Mouse (Mus musculus) heart, adult 2 months (tissue): ENCODE measurements around the gene Zbtb40. TPM values are rescaled to one million over a fixed set of nuclear protein-coding genes. Genes with fewer than 3 reads are reported as not detected.

Source experiments
- DNase-seq, 2 experiments: peaks; one replicate each; pipeline ENCODE4 v3.0.0; 2021
- H3K27ac ChIP-seq: fragments of 200-600 bp; 2 replicates; pipeline ENCODE4 v1.8.1; 2022
- H3K27me3 ChIP-seq: fragments of 200-500 bp; 2 replicates; pipeline ENCODE4 v1.6.1; 2012; ENCODE audit warnings: mild to moderate bottlenecking, low read length, inconsistent platforms, mixed read lengths; ENCODE audit not compliant: control insufficient read depth, insufficient read depth
- H3K36me3 ChIP-seq: fragments of 200-500 bp; 2 replicates; pipeline ENCODE4 v1.6.1; 2012; ENCODE audit warnings: low read length, inconsistent platforms; ENCODE audit not compliant: control insufficient read depth, insufficient read depth
- H3K4me1 ChIP-seq: fragments of 200-500 bp; 2 replicates; pipeline ENCODE4 v1.6.1; 2011; ENCODE audit warnings: low read length; ENCODE audit not compliant: control insufficient read depth, insufficient read depth
- H3K4me3 ChIP-seq: fragments of 200-600 bp; 2 replicates; pipeline ENCODE4 v1.8.1; 2022
- H3K79me2 ChIP-seq: fragments of 200-500 bp; replicated peaks from 2 replicates; pipeline ENCODE4 v1.6.1; 2012; ENCODE audit warnings: mild to moderate bottlenecking, inconsistent platforms, low read length, moderate library complexity, mixed read lengths; ENCODE audit not compliant: control insufficient read depth, insufficient read depth
- H3K9ac ChIP-seq: fragments of 200-500 bp; 2 replicates; pipeline ENCODE4 v1.6.1; 2012; ENCODE audit warnings: low read depth, mild to moderate bottlenecking, control low read depth, inconsistent platforms, low read length, mixed read lengths
- CTCF ChIP-seq: fragments of 200-600 bp; IDR thresholded peaks from 2 replicates; pipeline ENCODE4 v1.8.1; 2022; ENCODE audit warnings: antibody characterized with exemption, mild to moderate bottlenecking, moderate library complexity
- EP300 ChIP-seq: fragments of 200-500 bp; IDR thresholded peaks from 2 replicates; pipeline ENCODE4 v1.6.1; 2011; ENCODE audit warnings: low read depth, low read length, control low read depth; ENCODE audit not compliant: insufficient read depth
- POLR2A ChIP-seq: fragments of 200-500 bp; IDR thresholded peaks from 2 replicates; pipeline ENCODE4 v1.6.1; 2011; ENCODE audit warnings: mild to moderate bottlenecking, low read depth, low read length, control low read depth; ENCODE audit not compliant: insufficient read depth
- WGBS: fragments of 180-500 bp; shearing (Covaris S2); methylation state at CpG from one replicate; pipeline ENCODE4 v1.1.7; 2018; 5-methylcytosine and 5-hydroxymethylcytosine counted together
- intact Hi-C: fragments of 180-260 bp; cut with DNase I; formaldehyde crosslinking; loops from one replicate; pipeline ENCODE4 v1.15.1; 2025
- polyA plus RNA-seq: library from polyadenylated mRNA; depleted of rRNA; stranded (reverse); fragments of >200 nt; gene quantifications from 2 replicates; pipeline ENCODE4 v1.2.3, GENCODE M21; 2012
- total RNA-seq, 2 experiments: library from RNA; stranded (reverse); gene quantifications; 2 replicates each; pipeline ENCODE4 v1.2.3; 2021

Gene Zbtb40
- total and polyA plus RNA-seq, 3 experiments: 5.6 to 8.0 (median 7.3) TPM

DNA sequence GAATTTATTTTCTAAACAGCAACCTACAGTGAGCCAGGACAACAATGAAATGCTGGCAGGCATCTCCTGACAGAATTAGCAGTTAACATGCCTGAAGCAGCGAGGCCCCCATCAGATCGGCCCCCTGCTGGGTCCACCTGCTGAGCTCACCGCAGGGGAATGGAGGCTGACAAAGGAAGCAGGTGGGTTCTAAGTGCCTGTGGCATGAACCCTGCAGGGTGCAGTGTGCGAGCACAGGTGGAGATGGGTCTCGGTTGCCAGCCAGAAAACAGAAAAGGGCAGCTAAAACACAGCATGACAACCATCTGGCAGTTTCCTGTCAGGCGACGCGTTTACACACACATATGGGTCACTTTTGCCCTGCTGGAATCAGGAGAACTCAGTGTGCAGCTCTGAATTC, 32.7 kb downstream of the Zbtb40 start:
- Histone ChIP-seq H3K36me3 (no peaks in the 10 kb centered on the region), H3K9ac (no peak overlapping the region), H3K79me2 (no peaks in the 10 kb centered on the region), H3K4me3 (no peak overlapping the region), H3K27me3 (no peaks in the 10 kb centered on the region), H3K27ac (no peak overlapping the region), H3K4me1 (no peaks in the 10 kb centered on the region)
- intact Hi-C loops: no loop called here
- 83% methylated on average over 8 of the region's 8 CpGs for WGBS
- DNase-seq: no peak
- TF ChIP-seq EP300 (no peak), CTCF (no peak), POLR2A (no peak)

DNA sequence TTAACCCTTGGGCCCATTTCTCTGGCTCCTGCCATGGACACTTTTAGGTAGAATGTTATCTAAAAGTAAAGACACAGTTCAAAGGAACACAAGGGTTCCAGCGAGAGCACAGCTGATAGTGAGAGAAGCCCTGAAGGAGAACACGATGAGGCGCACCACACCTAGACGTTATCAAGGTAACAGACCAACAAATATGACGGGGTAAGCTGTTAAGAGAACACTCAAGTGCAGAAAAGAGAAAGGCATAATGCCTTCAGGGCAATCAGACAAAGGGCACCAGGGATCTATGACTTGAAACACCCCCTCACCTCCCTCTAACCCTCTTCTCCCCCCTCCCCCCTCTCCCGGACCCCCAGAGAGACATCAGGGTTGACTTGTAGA, 33.1 kb downstream of the Zbtb40 start:
- H3K27ac ChIP-seq: no peak overlapping the region
- no peak for DNase-seq
- H3K9ac ChIP-seq: no peak overlapping the region
- 85% methylated on average over 6 of the region's 6 CpGs for WGBS
- TF ChIP-seq POLR2A (no peak), EP300 (no peak), CTCF (no peak)
- no peaks in the 10 kb centered on the region for H3K27me3 ChIP-seq
- intact Hi-C loops: no loop called here
- no peaks in the 10 kb centered on the region for H3K79me2 ChIP-seq
- H3K36me3 ChIP-seq: no peaks in the 10 kb centered on the region
- H3K4me1 ChIP-seq: no peaks in the 10 kb centered on the region
- H3K4me3 ChIP-seq: no peak overlapping the region

GRCm38 (mm10) chr4:137014654-137015475, 33.7 kb downstream of the Zbtb40 start:
- DNase-seq: no peak
- Histone ChIP-seq H3K4me3 (no peak overlapping the region), H3K9ac (no peak overlapping the region), H3K4me1 (no peaks in the 10 kb centered on the region), H3K36me3 (no peaks in the 10 kb centered on the region), H3K27me3 (no peaks in the 10 kb centered on the region), H3K79me2 (no peaks in the 10 kb centered on the region), H3K27ac (no peak overlapping the region)
- WGBS: 85% methylated on average over 18 of the region's 18 CpGs
- intact Hi-C loops: no loop called here
- TF ChIP-seq EP300 (no peak), CTCF (no peak), POLR2A (no peak)

DNA sequence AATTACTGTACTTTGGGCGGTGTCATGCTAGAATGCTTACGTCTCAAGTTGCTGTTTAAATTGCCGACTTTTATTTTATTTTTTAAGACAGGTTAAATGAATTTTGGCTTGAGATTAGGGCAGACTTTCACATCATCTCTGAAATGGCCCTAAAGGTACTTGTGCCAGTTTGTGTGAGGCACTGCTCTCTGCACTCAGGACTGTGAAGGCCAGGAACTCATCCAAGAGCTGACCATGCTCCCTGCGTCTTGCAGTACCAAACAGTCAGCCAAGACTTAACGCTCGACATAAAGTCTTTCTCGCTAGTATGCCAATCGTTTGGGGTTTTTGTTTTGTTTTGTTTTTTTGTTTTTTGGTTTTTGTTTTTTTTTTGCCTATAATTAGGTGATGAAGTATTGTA, 34.5 kb downstream of the Zbtb40 start:
- Histone ChIP-seq H3K79me2 (no peaks in the 10 kb centered on the region), H3K4me3 (no peak overlapping the region), H3K9ac (no peak overlapping the region), H3K27me3 (no peaks in the 10 kb centered on the region), H3K27ac (no peak overlapping the region), H3K36me3 (no peaks in the 10 kb centered on the region), H3K4me1 (no peaks in the 10 kb centered on the region)
- no peak for DNase-seq
- TF ChIP-seq POLR2A (no peak), EP300 (no peak), CTCF (no peak)
- 92% methylated on average over 8 of the region's 8 CpGs for WGBS
- intact Hi-C loops: no loop called here

- WGBS: 85% methylated on average over 8 of the region's 8 CpGs
- Histone ChIP-seq H3K79me2 (no peaks in the 10 kb centered on the region), H3K4me3 (no peak overlapping the region), H3K4me1 (no peaks in the 10 kb centered on the region), H3K27me3 (no peaks in the 10 kb centered on the region), H3K27ac (no peak overlapping the region), H3K9ac (no peak overlapping the region), H3K36me3 (no peaks in the 10 kb centered on the region)
- TF ChIP-seq EP300 (no peak), CTCF (no peak), POLR2A (no peak)
- no peak for DNase-seq
- intact Hi-C loops: no loop called here
Observed at GRCm38 (mm10) chr4:137006966-137007365, 41.6 kb downstream of the Zbtb40 start.

GRCm38 (mm10) chr4:137001825-137002224, 46.8 kb downstream of the Zbtb40 start:
- H3K79me2 ChIP-seq: no peaks in the 10 kb centered on the region
- no peak for DNase-seq
- H3K4me3 ChIP-seq: no peak overlapping the region
- WGBS: 61% methylated on average over 3 of the region's 3 CpGs
- TF ChIP-seq CTCF: no peak
- no peak for TF ChIP-seq EP300
- TF ChIP-seq POLR2A: no peak
- no peaks in the 10 kb centered on the region for H3K36me3 ChIP-seq
- H3K27ac ChIP-seq: no peak overlapping the region
- intact Hi-C loops: no loop called here
- no peaks in the 10 kb centered on the region for H3K27me3 ChIP-seq
- no peaks in the 10 kb centered on the region for H3K4me1 ChIP-seq
- no peak overlapping the region for H3K9ac ChIP-seq
